Mouse (Mus musculus) hindlimb bud, embryonic 11.5 days (tissue): Measurements from ENCODE around the gene Gstt2.
"Not testable (repeated sequence)": the region's sequence is repeated elsewhere in the genome, so short reads cannot be mapped to it uniquely, and the experiment has no call there.

ENCODE experiments used
- DNase-seq: peaks from one replicate; pipeline ENCODE4 v3.0.0-alpha.2; 2012; ENCODE audit warnings: low read depth, low spot score; ENCODE audit errors: extremely low spot score

Gstt2 gene

DNA sequence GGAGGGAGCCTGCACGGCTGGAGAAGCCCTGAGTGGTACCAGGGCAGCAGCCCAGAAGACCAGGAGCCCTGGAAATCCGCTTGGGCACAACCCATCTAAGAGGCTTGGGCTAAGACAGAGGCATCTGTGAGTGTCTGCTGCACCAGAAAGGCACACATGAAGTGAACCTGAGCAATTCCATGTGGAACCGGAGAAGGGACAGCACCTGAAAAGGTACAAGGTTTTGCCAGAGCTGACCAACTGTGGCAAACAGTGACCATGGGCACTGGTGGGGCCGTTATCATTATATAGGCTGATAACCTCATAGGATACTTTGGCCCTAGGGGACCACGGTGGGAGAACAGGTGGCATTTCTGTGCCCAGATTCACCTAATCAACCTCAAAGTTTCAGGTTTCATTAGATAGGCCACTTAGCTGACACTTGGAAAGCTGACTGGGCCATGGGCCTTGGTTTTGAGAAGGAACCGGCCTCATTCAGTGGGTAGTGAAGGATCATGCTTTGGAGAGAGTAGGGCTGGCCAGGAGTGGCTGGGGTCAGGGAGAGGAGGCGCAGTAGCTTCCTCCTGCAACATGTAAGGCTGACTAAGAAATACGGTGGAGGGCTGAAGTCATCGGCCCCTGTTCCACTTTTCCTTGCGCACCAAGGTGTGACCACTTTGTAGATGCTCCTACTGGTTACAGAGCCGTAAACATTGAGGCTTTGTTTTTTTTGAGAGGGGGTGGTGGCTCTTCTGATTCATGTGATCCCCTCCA is 19.1 kb upstream of the Gstt2 start:
- DNase-seq: no peak

DNA sequence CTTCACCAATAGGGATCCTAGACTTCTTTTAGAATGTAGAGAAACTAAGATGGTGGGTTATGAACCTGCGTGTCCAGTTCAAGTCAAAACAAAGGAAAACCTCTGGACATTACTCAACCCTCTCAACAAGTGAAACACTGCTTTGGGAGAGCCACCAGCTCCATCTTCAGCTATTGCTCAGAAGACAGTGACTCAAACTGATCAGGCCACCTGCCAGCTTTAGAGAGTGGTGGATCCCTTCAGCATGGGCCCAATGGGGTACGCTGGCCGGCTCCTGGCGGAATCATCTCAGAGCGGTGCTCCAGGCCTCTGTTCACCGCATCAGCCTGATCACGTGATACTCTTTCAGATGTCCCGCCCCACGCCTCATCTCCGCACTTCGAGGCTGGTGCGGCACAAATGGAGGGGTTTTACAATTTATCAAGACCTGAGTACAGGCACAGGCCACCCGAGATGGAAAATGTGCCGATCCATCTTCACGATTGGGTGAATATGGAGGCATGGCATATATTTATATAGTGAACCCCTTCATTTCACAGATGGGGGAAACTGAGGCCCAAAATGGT is 18.3 kb upstream of the Gstt2 start:
- DNase-seq: no peak

DNA sequence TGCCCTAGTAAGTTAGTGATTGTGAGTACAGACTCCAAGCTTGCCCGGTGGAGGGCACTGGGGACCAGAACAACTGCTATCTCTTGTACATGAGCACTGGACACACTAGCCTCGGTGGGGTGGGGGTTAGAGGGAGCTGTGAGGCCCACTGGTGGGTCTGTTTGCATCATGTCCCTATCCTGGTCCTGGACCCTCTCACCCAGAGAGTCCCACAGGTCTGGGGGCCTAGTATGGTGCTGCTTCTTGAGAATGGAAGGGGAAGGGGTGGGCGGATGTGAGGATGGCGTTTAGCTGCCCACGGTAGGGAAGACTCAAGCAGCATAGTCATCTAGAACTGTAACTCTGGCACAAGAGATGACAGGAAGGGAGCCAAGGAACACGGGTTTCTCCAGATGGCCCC is 17.6 kb upstream of the Gstt2 start:
- no peak for DNase-seq

DNA sequence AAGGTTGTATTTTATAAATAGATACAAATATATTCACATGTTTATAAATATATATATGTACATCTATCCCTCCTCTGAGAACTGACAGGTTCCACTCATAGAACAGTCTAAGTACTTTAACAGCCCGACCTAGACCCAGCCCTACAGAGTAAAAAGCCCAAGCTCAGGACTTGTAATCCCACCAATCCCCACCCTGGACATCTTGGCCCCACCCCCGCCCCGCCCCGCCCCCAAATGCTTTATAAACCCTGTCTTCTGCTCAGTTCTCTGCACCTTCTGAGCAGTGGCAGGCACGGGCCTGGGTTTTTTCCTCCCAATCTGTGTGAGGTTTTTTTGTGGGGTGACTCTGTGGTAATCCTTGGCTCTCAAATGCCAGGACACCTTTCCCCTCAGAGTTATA is 16.9 kb upstream of the Gstt2 start:
- no peak for DNase-seq

DNA sequence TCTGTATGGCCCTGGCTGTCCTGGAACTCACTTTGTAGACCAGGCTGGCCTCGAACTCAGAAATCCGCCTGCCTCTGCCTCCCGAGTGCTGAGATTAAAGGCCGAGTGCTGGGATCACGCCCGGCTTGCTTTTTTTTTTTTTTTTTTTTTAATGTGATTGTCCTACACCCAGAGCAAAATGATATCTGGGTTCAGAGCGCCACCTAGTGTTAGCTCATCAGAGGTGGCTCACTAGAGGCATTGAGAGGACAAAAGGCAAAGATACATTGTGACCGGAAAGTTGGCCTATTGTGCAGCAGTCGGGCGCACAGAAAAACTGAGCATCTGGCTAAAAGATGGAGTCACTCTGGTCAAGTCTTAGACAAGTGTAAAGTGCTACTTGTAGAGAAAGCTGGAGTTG is 16.2 kb upstream of the Gstt2 start:
- DNase-seq: no peak

DNA sequence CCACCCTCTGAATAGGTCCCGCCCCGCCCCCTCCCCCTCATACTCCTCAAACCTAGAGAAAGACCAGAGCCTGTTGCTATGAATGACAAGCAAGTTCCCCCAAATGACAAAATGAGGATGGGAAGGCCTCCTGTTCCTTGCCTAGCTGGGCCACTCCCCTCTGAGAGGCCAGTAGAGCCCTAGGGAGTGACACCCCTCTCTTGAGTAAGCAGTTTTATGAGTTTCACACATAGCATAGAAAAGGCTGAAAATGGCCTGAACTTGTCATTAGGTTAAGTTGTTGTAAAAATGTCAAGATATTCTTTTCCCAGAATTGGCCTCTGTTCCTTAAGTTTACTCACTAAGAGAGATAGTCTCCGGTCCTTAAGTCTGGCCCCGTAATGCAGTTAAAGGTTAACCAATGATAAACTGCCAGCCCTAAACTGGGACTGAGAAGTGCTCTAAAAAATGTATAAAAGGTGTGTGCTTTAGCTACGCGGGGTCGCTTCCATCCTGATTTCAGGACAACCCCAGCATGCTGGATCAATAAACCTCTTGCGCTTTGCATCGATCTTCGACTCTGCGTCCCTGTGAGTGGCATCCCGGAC is 15.4 kb upstream of the Gstt2 start:
- DNase-seq: no peak

DNA sequence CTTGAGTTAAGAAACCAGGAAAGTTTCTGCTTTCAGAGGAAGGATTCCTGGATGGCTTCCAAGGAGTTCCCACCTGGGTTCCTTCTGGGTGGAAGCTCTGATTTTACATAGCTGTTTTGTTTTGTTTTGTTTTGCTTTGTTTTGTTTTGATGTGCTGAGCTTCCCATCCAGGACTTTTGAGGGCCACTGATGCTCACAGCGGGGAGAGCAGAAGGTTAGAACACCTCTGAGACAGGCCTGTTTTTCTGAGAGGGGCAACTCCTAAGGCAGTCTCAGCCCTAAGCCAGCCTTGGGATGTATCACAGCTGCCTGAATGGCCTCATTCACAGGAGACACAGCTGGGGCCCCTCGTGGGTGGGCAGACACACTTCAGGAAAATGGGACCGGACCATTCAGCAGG is 14.5 kb upstream of the Gstt2 start:
- no peak for DNase-seq

DNA sequence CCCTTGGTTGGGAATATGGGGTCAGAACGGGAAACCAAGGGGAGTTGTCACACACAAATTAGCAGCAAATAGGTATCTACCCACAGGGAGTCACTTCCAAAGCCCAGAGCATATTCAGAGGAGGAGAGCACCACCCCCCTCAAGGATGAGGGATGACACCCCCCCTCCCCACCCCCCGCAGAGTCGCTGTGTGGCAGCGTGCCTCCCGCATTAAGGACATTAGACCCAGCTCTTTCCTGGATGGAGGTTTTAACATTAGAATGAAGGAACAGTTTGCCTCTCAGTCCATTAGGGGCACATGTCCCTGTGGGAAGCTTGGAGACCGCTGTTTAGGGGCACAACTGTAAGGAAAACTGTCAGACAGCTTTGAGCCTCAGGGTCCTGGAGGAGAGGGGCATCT is 13.9 kb upstream of the Gstt2 start:
- DNase-seq: no peak

DNA sequence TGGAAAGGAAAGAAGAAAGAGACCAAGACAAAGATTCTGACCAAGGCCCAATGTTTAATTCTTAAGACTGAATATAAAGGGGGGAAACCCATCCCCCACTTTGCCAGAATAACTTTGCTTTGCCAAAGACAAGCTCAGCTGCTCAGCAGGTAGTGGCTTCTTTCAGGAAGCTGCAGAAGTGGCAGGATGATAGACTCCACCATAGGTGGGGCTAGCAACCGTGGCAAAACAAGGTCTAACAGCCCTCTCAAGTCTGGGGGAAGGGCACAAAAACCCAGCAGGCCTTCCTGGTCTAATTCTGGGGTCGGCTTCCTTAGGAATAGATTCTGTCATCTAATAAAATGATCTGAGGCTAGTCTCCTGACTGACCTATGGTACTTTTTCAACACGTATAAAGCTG is 11.2 kb upstream of the Gstt2 start:
- no peak for DNase-seq

DNA sequence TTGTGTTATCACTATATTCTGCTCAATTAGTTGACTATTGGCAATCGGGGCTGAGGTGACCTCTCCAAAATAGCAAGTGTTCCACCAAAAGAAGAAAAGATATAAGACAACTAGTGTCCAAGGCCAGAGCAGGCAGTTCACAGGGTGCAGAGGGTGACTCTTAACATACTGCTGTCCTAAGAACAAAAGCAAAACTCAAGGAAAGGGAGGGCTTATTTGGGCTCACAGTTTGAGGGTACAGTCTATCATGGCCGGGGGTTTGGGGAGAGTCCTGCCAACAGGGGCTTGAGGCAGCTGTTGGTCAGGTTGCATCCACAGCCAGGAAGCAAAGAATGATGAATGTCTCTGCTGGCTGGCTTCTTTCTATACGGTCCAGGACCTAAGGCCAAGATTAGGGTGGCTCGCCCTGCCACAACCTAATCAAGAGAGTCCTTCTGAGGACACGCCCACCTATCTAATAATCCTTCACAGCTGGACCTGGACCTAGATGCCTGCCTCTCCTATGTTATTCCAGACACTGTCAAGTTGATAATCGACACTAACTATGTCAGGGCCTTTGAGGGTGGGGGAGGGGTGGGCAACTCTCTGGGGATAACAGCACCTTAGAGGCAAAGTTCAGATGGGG is 8.2 kb upstream of the Gstt2 start:
- no peak for DNase-seq

DNA sequence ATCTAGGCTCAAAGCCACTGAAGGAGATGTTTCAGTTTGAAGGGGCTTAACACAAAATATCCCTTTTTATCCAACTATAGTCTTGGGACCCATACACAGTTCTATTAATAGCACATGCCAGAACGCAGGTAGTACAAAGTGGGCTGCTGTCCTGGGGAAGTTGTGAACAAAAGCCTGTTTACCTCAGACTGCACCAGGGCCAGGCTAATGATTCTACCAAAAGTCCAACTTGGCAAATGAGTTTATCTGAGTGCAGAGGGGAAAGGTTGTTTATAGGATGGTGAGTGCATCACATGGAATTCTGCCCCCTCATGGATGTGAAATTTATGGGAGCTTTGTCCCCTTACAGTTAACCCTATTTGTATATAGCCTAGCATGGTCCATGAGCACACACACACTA is 7.6 kb upstream of the Gstt2 start:
- DNase-seq: no peak

DNA sequence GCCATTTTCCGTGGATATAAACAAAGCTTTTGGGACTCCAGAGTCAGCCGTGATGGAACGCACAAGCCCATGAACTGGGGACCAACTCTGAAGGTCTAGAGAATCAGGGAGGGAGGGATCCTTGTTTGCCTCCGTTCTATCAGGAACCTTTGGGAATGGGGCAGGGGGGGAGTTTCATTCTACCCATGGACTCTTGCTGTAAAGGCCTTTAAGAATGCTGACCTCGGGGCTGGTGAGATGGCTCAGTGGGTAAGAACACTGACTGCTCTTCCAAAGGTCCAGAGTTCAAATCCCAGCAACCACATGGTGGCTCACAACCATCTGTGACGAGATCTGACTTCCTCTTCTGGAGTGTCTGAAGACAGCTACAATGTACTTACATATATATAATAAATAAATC is 6.7 kb upstream of the Gstt2 start:
- not testable (repeated sequence) for DNase-seq

DNA sequence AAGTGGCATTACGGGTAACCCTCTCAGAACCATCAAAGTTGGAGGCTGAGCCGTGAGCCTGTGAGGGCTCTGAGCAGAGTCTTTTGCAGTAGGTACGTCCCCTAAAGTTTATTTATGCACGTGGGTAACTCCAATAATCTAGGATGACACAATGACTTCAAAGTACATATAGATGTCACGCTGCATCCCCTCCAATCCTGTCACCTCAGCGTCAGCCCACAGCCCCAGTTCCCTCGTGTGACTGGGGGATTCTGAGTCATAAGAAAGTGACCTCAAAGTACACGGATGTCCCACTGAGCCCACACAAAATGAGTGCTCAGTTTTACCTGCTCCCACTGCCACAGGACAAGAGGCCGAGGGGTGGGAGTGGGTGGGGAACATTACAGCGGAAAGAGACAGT is 1.9 kb upstream of the Gstt2 start:
- DNase-seq: no peak

DNA sequence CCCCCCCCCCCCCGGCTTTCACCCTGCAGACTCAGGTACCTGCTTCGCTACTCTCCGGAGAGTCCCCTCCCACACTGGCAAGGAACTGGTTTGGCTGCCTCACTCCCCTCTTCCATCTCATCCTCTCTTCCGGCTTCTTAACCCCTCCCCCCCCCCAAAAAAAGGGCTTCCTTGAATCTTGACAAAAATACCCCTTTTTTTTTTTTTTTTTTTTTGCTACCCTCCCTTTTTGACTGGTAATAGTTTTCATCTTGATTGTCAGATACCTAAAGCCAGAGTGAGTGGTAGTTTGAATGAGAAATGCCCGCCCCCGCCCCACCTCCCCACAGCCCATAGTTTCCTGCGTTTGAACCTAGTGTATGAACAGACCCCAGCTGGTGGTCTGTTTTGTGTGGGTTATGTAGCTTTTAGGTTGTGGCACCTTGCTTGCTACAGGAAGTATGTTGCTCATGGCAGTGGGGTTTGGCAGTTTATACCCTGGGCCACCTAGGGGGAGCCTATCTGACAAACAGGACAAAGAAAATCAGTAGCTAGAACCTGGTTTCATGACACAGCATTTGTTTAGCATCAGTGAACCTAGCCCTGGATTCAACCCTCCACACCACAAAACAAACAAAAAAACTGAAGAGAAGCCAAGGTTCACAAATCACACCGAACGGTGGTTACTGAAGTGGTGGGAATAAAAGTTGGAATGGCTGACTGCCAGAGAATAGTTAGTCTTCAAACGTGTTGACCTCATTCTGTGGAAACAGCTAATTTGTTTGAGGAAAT is 1.3 kb downstream of the Gstt2 start:
- no peak for DNase-seq

DNA sequence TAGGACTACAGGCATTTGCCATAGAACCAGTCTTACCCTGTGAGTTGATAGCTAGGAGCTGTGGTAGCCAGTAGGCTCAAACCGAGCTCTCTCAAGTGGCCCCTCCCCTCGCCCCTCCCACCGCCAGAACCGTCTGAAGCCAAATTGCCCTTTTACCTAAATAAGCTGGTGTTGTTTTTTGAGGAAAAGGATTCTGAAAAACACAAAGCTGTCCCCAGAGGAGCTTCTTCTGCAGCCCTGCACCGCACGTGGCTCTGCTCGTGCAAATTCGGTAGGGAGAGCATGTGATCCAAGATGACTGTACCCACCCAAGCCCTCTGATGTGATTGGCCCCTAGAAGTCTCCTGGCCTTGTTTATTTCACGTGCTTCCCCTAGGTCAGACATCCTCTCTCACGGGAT is 1.9 kb downstream of the Gstt2 start:
- no peak for DNase-seq

DNA sequence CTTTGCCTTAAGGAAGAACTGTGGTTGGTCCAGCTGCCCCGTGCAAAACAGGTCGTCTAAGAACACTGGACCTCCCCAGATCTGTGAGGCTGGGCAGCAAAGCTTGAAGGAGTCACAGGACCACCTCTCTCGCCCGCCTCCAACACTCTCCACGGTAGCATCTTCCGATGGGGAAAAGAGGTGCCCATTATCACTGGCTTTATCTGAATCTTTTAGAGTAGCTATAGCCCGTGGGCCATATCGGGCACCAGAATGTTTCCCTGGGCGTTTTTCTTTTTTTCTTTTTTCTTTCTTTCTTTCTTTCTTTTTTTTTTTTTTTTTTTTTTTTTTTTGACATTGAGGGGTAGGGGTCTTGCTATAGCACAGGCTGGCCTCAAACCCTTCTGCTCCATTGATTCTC is 2.5 kb downstream of the Gstt2 start:
- DNase-seq: no peak

DNA sequence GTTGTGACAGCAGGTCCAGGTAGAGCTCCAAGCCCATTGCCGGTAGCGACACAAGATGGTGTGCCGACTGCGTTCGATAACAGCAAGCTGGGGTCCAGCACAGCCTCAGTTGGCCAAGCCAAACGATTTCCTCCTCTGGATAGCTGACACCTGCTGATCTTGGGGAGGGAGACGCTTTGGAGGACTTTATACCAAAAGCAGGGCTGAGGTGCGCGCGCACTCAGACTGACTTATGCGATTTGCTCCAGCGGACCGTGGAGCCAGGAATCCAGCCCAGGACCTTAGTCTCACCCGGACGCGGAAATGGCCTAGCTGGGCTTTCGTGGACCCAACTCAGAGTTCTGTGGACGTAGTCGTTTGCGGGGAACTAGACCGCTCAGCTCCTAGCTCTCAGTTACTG is 3.0 kb downstream of the Gstt2 start:
- DNase-seq: no peak

DNA sequence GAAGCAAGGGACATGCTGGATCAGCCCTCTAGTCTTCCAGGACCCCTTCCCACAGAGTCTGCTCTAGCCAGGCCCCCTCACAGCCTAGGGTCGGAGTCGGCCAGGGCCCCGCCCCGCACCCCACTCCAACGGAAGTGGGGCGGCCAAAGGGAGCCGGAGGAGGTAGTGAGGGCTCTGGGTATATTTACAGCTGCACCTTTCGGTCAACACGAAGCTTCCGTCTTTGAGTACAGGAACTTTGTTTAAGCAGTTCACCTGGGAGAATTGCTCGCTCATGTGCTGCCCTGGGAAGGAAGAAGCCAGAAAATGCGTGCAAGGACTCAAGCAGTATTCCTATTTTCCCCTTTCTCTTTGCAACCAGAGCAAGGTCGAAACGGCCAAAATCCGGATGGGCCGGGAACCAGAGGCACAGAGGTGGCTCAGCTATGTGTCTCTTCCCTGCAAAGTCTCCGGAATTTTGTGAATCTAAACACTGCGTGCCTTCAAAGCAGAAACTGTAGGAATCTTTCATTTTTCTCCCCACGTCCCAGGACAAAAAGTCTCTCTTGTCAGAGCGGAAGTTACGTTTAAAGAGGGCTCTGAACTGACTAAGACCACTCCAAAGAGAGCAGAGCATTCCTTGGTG is 3.7 kb downstream of the Gstt2 start:
- no peak for DNase-seq

DNA sequence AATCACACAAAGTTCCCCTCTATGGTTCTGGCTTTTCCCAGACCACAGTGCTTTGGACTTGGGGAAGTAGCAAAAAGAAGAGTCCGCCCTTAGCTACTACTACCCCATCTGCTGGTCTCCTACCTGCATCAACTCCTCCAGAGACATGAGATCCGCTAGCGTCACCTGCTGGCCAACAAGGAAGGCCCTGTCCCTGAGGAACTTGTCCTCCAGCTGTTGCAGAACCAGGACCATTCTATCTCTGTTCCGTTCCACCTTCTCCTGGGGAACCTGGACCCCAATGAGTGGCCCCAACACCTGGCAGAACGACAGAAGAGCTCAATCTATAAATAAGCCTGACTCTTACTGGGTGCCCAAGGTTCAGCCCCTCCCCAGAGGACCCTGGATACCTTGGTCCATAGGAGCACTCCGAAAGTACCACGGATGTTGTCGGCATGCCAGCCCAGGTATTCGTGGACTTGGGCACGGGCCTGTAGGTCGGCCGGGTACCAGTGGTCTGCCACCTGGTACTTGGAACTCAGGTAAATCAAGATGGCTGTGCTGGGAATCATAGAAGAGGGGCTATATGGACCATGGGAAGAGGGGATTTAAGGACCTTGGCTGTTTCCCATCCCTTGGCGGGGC is 4.8 kb downstream of the Gstt2 start:
- no peak for DNase-seq

DNA sequence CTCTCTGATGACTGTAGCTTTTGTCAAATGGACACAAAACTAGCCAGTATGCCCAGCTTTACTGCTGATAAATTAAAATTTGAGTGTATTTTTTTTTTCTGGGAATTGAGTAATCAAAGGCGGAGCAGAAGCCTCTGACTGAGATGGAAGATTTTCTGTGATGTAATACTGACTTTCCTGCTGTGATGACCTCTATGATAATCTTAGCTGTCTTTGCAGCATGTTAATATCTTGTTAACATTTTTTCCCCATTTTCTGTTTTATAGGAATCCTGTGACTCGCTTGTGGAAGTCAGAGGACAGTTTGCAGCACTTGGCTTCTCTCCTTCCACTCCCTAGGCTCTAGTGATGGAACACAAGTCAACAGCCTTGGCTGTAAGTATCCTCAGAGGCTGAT is 7.0 kb downstream of the Gstt2 start:
- no peak for DNase-seq
